32 mouse cellular contexts compared by ENCODE assay signal in the genomic region with DNA sequence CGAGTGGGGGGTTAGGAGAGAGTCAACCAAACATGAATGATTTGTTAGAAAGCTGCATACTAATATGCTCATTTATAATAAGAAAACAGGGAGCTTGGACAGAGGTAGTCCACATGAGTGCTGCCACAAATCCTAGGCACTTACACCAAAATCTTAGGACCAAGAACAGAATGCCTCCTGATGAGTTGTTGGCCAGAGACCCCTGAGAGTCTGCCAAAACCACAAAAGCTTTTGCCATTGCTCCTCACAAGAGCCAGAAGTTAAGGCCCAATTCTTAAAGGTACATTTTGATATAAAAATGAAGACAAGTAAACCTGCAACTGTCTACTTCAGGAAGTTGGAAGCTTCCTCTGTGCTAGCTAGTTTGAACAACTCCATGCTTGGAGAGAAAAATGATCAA.
DNase-seq lines count a peak whose midpoint lies in the region; ATAC-seq lines count a peak whose summit lies in the region.
"Had no signal": no experiment of that assay in that cellular context is flagged by ENCODE, and none has a peak within 500 bp of the region (broad histone marks: within the 10 kb centered on the region; RNA-seq: fewer than 3 reads in every experiment).

No protein-coding gene starts in this region.

- no peak overlapping the region for H3K4me3 ChIP-seq in midbrain, embryonic 14.5 days (replicated peaks; ENCODE audit: low read depth, low read length)
- H3K4me3 ChIP-seq: embryonic facial prominence, embryonic 10.5 days; embryonic facial prominence, embryonic 13.5 days; erythroblast, embryonic 14.5 days; forebrain, embryonic 12.5 days; forebrain, embryonic 15.5 days; heart, embryonic 12.5 days; heart, embryonic 15.5 days; hindbrain, embryonic 10.5 days; hindbrain, embryonic 13.5 days; intestine, embryonic 15.5 days had no signal

- no peak for ATAC-seq in midbrain, embryonic 14.5 days (ENCODE audit: low FRiP score, low TSS enrichment)
- ATAC-seq: forebrain, embryonic 15.5 days; hindbrain, embryonic 16.5 days; intestine, embryonic 15.5 days had no signal

- H3K27ac ChIP-seq in midbrain, embryonic 14.5 days (replicated peaks; ENCODE audit: low read depth, low read length), result no peak overlapping the region
- H3K27ac ChIP-seq: embryonic facial prominence, embryonic 10.5 days; embryonic facial prominence, embryonic 13.5 days; forebrain, embryonic 12.5 days; forebrain, embryonic 15.5 days; heart, embryonic 15.5 days; hindbrain, embryonic 10.5 days; hindbrain, embryonic 13.5 days; intestine, embryonic 15.5 days had no signal

- H3K9ac ChIP-seq in midbrain, embryonic 14.5 days (replicated peaks; ENCODE audit: low read length), result no peak overlapping the region
- H3K9ac ChIP-seq: embryonic facial prominence, embryonic 13.5 days; forebrain, embryonic 12.5 days; forebrain, embryonic 15.5 days; heart, embryonic 12.5 days; heart, embryonic 15.5 days; hindbrain, embryonic 13.5 days; intestine, embryonic 15.5 days had no signal

- H3K27me3 ChIP-seq in midbrain, embryonic 14.5 days (ENCODE audit: control insufficient read depth, insufficient read depth, low read length), result no peaks in the 10 kb centered on the region
- H3K27me3 ChIP-seq: CH12.LX; embryonic facial prominence, embryonic 13.5 days; forebrain, embryonic 12.5 days; forebrain, embryonic 15.5 days; heart, embryonic 12.5 days; heart, embryonic 15.5 days; hindbrain, embryonic 13.5 days; intestine, embryonic 15.5 days had no signal

- 83% methylated on average over 1 of the region's 1 CpGs for WGBS in midbrain, embryonic 14.5 days

- DNase-seq in cerebellum, postnatal 10 days, result peak; percentile 70 to 78
- no peak for DNase-seq in cerebellum, adult 9-10 months
- DNase-seq in gastrocnemius, postnatal 25 days, result peak; percentile 7
- no peak for DNase-seq in gastrocnemius, adult 18-20 months (ENCODE audit: low spot score)
- DNase-seq in NIH3T3 (ENCODE audit: low read depth), result peak; percentile 8
- DNase-seq in midbrain, embryonic 14.5 days, result no peak
- no peak for DNase-seq in T-cell, adult 2 months (ENCODE audit: low spot score)
- DNase-seq: adrenal gland, adult 2 months; adrenal gland, postnatal 14 days; B cell, adult 2 months; cerebellum, adult 11 months; cerebellum, adult 2 months; cerebellum, postnatal 36 days; embryo, embryonic 11 days; gastrocnemius, postnatal 10 days; heart, adult 11 months; heart, postnatal 10 days; heart, postnatal 36 days; kidney, adult 11 months had no signal

- H3K4me1 ChIP-seq in midbrain, embryonic 14.5 days (ENCODE audit: control insufficient read depth, insufficient read depth, low read length), result no peaks in the 10 kb centered on the region
- H3K4me1 ChIP-seq: embryonic facial prominence, embryonic 10.5 days; embryonic facial prominence, embryonic 13.5 days; forebrain, embryonic 12.5 days; forebrain, embryonic 15.5 days; heart, embryonic 12.5 days; heart, embryonic 15.5 days; hindbrain, embryonic 10.5 days; hindbrain, embryonic 13.5 days; intestine, embryonic 15.5 days had no signal

- H3K9me3 ChIP-seq in midbrain, embryonic 14.5 days (ENCODE audit: control insufficient read depth, low read length), result no peaks in the 10 kb centered on the region
- H3K9me3 ChIP-seq: embryonic facial prominence, embryonic 10.5 days; embryonic facial prominence, embryonic 13.5 days; forebrain, embryonic 12.5 days; forebrain, embryonic 15.5 days; G1E; heart, embryonic 12.5 days; heart, embryonic 15.5 days; hindbrain, embryonic 10.5 days; hindbrain, embryonic 13.5 days; intestine, embryonic 15.5 days had no signal

- no peak overlapping the region for H3K4me2 ChIP-seq in midbrain, embryonic 14.5 days (ENCODE audit: low read length)
- H3K4me2 ChIP-seq: embryonic facial prominence, embryonic 13.5 days; forebrain, embryonic 12.5 days; forebrain, embryonic 15.5 days; heart, embryonic 12.5 days; heart, embryonic 15.5 days; hindbrain, embryonic 13.5 days; intestine, embryonic 15.5 days had no signal

- H3K36me3 ChIP-seq in midbrain, embryonic 14.5 days (ENCODE audit: control insufficient read depth, insufficient read depth, low read length), result no peaks in the 10 kb centered on the region
- H3K36me3 ChIP-seq: embryonic facial prominence, embryonic 10.5 days; embryonic facial prominence, embryonic 13.5 days; forebrain, embryonic 12.5 days; forebrain, embryonic 15.5 days; G1E; heart, embryonic 12.5 days; heart, embryonic 15.5 days; hindbrain, embryonic 10.5 days; hindbrain, embryonic 13.5 days; intestine, embryonic 15.5 days had no signal

Comparison
In these comparisons a context has a peak if more than half of its experiments do, and no peak if none do; other contexts are left out.
1. DNase-seq: peak in cerebellum, postnatal 10 days (2 of 2), gastrocnemius, postnatal 25 days (single experiment) and NIH3T3 (single experiment); none in cerebellum, adult 9-10 months (single experiment), gastrocnemius, adult 18-20 months (single experiment), midbrain, embryonic 14.5 days (single experiment) and T-cell, adult 2 months (single experiment).